Mouse (Mus musculus): ENCODE results near the gene Slc35e3.

Slc35e3 gene

GRCm38 (mm10) chr10:117746297-117746883, at the start of gene Slc35e3:
Slc35e3 (minus strand) TSS chr10:117746365.
- peak; percentile 95 for DNase-seq

GRCm38 (mm10) chr10:117795206-117795605, 49.0 kb upstream of the Slc35e3 start:
- DNase-seq, result no peak

- no peak for DNase-seq
Measured at GRCm38 (mm10) chr10:117793436-117794030, 47.4 kb upstream of the Slc35e3 start.

GRCm38 (mm10) chr10:117792141-117793091, 46.3 kb upstream of the Slc35e3 start, which contains the start of gene Nup107:
Nup107 (minus strand) TSS chr10:117792705.
- peak; percentile 100 for DNase-seq

- no peak for DNase-seq
Measured at GRCm38 (mm10) chr10:117791171-117791470, 45.0 kb upstream of the Slc35e3 start.

GRCm38 (mm10) chr10:117790421-117791170, 44.4 kb upstream of the Slc35e3 start:
- DNase-seq, result no peak

- no peak for DNase-seq
Measured at GRCm38 (mm10) chr10:117790011-117790410, 43.8 kb upstream of the Slc35e3 start.

GRCm38 (mm10) chr10:117784646-117785045, 38.5 kb upstream of the Slc35e3 start:
- DNase-seq, result no peak

- DNase-seq, result no peak
Measured at GRCm38 (mm10) chr10:117783786-117784420, 37.7 kb upstream of the Slc35e3 start.

GRCm38 (mm10) chr10:117782491-117783260, 36.5 kb upstream of the Slc35e3 start:
- no peak for DNase-seq

- no peak for DNase-seq
Measured at GRCm38 (mm10) chr10:117782056-117782455, 35.9 kb upstream of the Slc35e3 start.

GRCm38 (mm10) chr10:117781021-117781725, 35.0 kb upstream of the Slc35e3 start:
- DNase-seq, result no peak

- no peak for DNase-seq
Measured at GRCm38 (mm10) chr10:117780306-117780911, 34.2 kb upstream of the Slc35e3 start.

GRCm38 (mm10) chr10:117779581-117780305, 33.6 kb upstream of the Slc35e3 start:
- no peak for DNase-seq

GRCm38 (mm10) chr10:117778951-117779350, 32.8 kb upstream of the Slc35e3 start:
- no peak for DNase-seq

GRCm38 (mm10) chr10:117778328-117778910, 32.3 kb upstream of the Slc35e3 start:
- DNase-seq, result no peak

- DNase-seq, result no peak
Measured at GRCm38 (mm10) chr10:117777501-117778327, 31.5 kb upstream of the Slc35e3 start.

- no peak for DNase-seq
Measured at GRCm38 (mm10) chr10:117777103-117777470, 30.9 kb upstream of the Slc35e3 start.

Data from cerebellum, adult 8-10 months (tissue).